Mouse (Mus musculus): ENCODE measurements at regions not wholly inside any gene's neighbourhood (a gene's known extent, or its start where the extent isn't known, plus 50 kb on each side); places are given as distances from the start of the nearest gene placed in this dataset.

- in situ Hi-C loops (cut with MboI), result no loop called here
Measured at GRCm38 (mm10) chr3:52548201-52548893, 280.2 kb downstream of the Foxo1 start.

DNA sequence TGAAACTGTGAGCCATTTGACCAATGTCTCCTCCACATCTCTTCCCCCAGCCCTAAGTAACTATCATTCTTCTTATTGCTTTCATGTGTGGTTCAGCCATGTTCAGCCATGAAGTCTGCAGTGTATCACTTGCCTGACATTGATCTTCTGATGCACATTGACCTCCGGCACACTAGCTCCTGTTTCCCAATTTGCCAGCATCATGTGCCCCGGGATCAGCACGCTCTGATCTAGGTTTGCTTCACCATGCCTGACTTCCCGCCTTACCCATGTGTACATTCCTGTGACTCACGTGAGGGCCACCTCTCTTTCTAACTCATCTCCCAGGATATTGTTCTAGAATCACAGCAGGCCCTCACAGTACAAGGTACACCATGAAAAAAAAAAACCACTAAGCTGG is 277.9 kb downstream of the Foxo1 start:
- in situ Hi-C loops (cut with MboI), result no loop called here

DNA sequence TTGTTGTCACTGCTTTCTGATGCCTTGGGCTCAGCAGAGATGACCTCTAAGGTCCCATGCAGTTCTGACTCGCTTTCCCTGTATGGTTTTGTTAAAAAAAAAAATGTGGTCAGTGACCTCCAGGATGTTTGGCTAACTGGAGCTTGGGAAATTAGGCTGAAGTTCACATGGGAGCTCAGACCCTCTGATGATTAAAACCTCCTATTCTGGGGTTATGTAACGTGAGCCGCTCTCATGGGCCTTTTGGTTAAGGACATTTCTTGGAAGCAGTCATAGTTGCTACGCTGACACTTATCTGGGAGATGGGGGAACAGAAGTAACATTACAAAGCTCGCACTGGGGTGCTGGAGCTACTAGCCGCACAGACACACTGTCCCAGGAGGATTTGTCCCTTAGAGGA is 274.9 kb downstream of the Foxo1 start:
- in situ Hi-C loops (cut with MboI), result no loop called here

GRCm38 (mm10) chr3:52540862-52541380 is 272.8 kb downstream of the Foxo1 start:
- in situ Hi-C loops (cut with MboI), result no loop called here

DNA sequence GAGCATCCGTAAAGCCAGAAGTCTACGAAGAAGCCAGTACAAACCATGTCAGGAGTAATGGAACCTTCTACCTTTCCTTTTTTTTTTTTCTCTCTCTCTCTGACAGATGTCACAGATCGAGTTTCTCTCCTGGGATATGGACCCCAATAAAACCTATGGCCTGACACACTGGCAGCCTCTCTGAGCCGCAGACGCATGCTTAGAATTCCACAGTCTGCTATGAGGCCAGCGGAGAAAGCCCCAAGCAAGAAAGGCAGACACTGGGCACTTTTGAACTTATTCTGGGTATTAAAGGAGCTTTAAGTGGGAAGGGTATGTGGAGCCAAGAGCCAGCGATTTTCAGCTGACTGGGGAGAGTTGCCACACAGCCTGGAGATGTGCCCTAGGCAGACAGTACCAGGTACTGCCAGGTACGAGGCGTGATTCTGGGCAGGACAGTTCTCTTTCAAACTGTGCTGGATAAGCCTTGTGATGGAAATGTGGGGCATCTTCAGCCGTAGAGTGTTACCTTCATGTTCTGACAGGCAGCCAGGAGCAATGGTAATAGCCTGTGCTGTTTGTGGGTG is 271.8 kb downstream of the Foxo1 start:
- in situ Hi-C loops (cut with MboI), result no loop called here

DNA sequence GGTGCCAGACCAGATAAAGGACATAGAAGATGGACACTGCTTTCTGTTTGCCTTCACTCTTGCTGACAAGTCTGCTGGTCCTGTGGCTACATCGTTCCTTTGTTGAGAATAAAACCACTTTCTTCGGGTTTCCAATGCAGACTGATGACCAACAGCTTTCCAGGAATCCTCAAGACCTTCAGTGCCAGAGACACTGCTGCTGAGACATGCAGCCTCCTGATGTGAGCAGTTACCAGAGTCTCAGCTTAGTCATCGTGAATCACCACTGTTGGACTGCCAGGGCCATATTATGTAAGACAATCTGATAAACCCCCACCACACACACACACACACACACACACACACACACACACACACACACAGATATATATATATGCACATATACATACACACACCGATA is 270.2 kb downstream of the Foxo1 start:
- in situ Hi-C loops (cut with MboI), result no loop called here

- in situ Hi-C loops (cut with MboI), result no loop called here
Measured at GRCm38 (mm10) chr3:52537362-52537911, 269.3 kb downstream of the Foxo1 start.

GRCm38 (mm10) chr3:52535411-52536021 is 267.4 kb downstream of the Foxo1 start:
- in situ Hi-C loops (cut with MboI), result no loop called here

DNA sequence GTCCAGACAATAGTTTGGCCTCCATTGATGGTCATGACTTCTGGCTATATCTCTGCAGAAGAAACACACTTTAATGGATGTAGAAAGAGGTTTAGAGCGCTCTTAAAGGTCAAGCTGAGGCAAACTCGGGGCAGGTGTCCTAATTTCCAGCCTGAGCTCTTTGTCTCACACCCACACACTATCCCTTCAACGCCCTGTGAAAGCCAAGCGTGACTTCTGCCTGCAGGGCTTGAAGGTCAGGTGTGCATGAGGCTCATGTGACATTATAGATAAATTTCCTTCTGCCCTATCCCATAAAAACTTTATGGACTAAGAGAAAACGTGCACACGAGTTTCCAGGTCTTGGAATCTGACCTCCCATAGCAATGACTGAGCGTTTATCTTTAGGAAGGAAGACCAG is 266.0 kb downstream of the Foxo1 start:
- in situ Hi-C loops (cut with MboI), result no loop called here

- in situ Hi-C loops (cut with MboI), result no loop called here
Measured at GRCm38 (mm10) chr3:52531686-52532351, 263.7 kb downstream of the Foxo1 start.

- in situ Hi-C loops (cut with MboI), result no loop called here
Measured at GRCm38 (mm10) chr3:52530406-52530970, 262.4 kb downstream of the Foxo1 start.

DNA sequence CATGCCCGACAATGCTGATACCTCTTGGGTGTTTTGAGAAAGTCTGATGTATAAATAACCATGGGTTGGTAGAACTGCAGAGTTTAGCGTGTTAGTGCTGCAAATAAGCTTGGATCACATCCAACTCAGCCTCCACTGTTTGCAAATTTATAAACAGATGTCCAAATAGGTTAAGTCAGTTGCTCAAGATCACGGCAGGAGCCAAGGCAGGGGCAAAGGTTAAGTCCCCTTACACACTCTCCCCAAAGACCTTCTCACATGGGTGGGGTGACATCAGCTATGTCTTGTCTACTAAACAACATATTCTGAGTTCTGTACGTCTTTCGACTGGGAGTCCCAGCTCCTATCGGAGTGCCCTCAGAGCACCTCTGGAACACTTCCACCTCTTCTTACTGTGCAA is 261.0 kb downstream of the Foxo1 start:
- in situ Hi-C loops (cut with MboI), result no loop called here

DNA sequence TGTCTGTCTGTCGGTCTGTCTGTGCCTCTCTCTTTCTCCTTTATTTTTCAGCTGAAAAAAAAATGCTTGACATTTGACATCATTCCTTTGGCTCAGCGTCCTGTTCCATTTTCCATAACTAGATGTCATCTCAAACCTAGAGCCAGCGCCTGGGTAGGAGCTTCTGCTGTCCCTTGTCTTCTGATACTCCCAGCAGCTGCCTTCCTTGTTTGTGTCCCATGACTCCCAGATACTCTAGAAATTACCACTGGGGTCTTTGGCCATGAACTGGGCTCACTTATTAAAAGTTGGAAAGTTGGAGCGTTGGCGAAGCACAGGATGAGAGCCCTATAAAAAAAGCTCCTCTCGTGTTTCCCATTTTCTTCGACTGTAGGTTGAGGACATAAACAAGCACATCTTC is 260.4 kb downstream of the Foxo1 start:
- in situ Hi-C loops (cut with MboI), result no loop called here

DNA sequence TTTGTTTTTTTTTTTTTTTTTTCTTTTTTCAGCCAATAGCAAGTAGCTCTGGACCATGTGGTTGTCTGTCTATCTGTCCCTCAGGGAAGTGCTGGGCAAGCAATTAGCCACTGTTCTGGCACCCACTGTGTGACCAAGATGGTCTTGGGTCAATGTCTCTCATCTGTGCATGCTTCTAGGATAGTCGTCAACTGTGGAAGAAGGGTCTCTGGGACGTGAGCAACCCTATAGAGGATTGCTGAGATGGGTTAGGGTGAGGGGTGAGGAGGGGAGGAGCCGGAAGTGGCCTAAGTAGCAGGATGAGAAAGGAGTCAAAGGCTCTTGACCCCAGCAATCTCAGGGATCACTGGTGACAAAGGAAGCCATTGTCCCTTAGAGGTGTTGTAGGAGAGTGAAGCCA is 259.6 kb downstream of the Foxo1 start:
- in situ Hi-C loops (cut with MboI), result no loop called here

DNA sequence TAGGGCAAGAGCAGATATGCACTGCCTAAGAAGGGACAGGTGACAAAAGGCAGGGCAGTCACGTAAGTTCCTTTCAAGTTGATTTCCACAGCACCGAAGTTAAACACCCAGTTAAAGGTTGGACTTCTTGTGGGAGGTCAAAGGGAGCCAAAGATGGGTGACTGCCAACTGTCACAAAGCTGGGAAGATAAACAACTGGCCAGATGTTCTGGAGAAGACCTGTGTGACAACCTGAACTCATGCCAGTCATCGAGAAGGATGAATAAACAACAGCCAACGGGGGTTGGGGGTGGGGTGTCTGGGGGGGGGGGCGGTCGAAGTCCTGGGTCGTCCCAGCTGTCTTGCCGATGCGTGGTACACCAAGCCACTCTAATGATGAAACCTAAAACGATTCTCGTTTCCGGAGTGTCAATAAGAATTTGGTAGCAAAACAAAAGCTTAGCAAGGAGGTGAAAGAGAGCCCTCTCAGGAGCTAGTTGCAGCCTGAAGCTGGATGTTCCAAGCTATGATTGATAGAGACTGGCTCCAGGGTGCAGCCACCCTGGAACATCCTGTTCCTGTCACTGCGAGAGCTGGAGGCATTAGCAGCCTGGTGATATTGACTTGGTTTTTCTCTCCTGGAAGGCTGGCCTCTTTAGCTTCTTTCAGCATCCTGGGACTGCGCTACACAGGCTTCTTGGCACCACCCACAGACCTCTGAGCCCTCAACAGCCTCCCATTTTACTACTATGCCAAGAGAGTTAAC is 259.0 kb downstream of the Foxo1 start:
- in situ Hi-C loops (cut with MboI), result no loop called here

DNA sequence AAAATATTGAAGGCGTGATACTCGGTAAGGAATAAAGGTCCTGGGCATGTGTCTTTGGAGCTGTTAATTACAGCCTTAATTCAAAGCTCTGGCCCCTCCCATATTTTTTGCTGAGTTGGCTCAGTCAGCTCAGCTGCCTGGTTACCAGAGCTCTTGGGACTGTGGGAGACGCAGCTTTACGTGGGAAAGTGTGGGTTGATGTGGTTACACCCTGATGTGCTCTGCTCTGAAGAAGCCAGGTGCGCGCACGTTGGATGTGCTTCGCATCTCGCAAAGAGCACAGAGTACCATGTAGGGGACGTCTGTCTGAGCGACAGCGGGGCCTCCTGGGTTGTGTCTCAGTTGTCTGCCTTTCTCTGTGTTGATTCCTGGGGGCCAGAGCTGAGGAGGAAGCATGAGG is 254.8 kb downstream of the Foxo1 start:
- in situ Hi-C loops (cut with MboI), result no loop called here

DNA sequence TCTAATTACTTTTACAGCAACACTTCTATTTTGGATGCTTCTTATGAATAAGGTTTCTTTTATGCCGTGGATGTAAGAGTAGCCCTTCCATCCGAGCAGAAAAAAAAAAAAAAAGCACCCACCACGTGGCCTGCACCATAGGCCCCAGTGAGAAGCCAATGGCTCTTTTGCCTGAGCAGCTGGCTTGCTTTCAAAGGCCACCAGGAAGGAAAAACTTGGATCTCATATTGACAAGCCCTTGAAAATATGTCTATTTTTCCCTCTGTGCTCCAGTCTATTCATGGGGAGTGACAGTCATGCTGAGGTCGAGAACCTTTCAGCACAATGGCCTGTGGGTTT is 252.4 kb downstream of the Foxo1 start:
- in situ Hi-C loops (cut with MboI), result no loop called here

DNA sequence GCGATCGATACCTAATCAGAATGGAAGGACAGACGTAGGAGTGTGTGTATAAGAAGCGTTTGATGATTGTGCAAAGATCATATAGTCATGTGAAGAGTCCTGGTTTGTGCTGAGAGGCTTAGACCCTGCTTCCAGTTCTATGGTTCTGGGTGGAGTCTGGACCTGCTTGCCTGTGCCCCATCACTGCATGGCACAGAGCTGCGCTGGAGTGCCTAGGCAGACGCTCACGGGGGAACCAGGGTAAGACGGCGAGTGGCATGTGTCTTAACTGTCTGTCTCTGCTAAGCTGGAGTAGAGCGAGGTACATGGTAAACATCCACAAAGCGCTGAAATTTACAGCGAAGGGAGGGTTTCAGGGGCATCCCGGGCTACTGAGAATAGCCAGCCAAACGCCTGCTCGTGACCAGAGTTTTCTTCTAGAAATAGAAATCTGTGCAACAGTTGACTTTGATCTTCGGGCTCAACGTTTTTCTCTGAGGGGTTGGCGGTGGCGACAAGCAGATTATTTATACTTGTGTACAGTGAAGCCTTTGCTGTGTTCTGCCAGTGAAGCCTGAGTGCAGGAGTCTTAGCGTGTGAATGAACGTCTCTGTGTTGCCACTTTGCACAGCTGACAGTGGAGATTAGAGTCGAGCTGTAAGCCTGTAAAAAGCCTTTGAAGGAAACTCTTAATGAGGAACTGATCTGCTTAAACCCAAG is 251.9 kb downstream of the Foxo1 start:
- in situ Hi-C loops (cut with MboI), result no loop called here

- in situ Hi-C loops (cut with MboI), result no loop called here
Measured at GRCm38 (mm10) chr3:52517808-52518207, 249.7 kb downstream of the Foxo1 start.

GRCm38 (mm10) chr3:52516691-52517090 is 248.6 kb downstream of the Foxo1 start:
- in situ Hi-C loops (cut with MboI), result no loop called here

- in situ Hi-C loops (cut with MboI), result no loop called here
Measured at GRCm38 (mm10) chr3:52512761-52513160, 244.6 kb downstream of the Foxo1 start.
